Mouse (Mus musculus) lung, embryonic 14.5 days (tissue): ENCODE data around the gene Nfx1. TPM values are rescaled to one million over a fixed set of nuclear protein-coding genes. Genes with fewer than 3 reads are reported as not detected.
A peak's percentile ranks its signal among the peaks of the same experiment; 100 is the strongest.

Experiments
- ATAC-seq: fragments of 200-750 bp; cut with Nextera tagmentation; 2 replicates; pipeline ENCODE4 v1.8.0; 2017; ENCODE audit warnings: mild to moderate bottlenecking, moderate TSS enrichment, moderate library complexity; ENCODE audit not compliant: insufficient read depth
- DNase-seq: peaks from one replicate; pipeline ENCODE4 v3.0.0-alpha.2; 2015
- H3K27ac ChIP-seq: fragments of 300-500 bp; sonication (generic); 2 replicates; pipeline ENCODE4 v1.5.1; 2014; ENCODE audit warnings: low read depth, mild to moderate bottlenecking, moderate library complexity
- H3K27me3 ChIP-seq: fragments of 300-500 bp; sonication (generic); 2 replicates; pipeline ENCODE4 v1.6.1; 2014; ENCODE audit warnings: low read length, control low read depth; ENCODE audit not compliant: insufficient read depth
- H3K36me3 ChIP-seq: fragments of 300-500 bp; sonication (generic); 2 replicates; pipeline ENCODE4 v1.6.1; 2014; ENCODE audit warnings: control low read depth; ENCODE audit not compliant: insufficient read depth
- H3K4me1 ChIP-seq: fragments of 300-500 bp; sonication (generic); 2 replicates; pipeline ENCODE4 v1.6.1; 2014; ENCODE audit warnings: antibody characterized with exemption, control low read depth; ENCODE audit not compliant: insufficient read depth
- H3K4me2 ChIP-seq: fragments of 300-500 bp; sonication (generic); 2 replicates; pipeline ENCODE4 v1.6.1; 2014; ENCODE audit warnings: mild to moderate bottlenecking
- H3K4me3 ChIP-seq: fragments of 300-500 bp; sonication (generic); 2 replicates; pipeline ENCODE4 v1.5.1; 2014; ENCODE audit warnings: low read depth, low read length
- H3K9ac ChIP-seq: fragments of 300-500 bp; sonication (generic); 2 replicates; pipeline ENCODE4 v1.6.1; 2014
- H3K9me3 ChIP-seq: fragments of 300-500 bp; sonication (generic); 2 replicates; pipeline ENCODE4 v1.6.1; 2016; ENCODE audit warnings: low read depth, low read length, control low read depth
- CTCF ChIP-seq: IDR thresholded peaks from 2 replicates; pipeline ENCODE4 v1.5.1; 2016; ENCODE audit warnings: antibody characterized with exemption, low read depth
- WGBS: fragments of 180-500 bp; shearing (Covaris S2); extraction: QIAGEN DNeasy Blood & Tissue Kit; methylation state at CpG from one replicate; pipeline ENCODE4 v1.1.7; 2014; 5-methylcytosine and 5-hydroxymethylcytosine counted together
- polyA plus RNA-seq: library from polyadenylated mRNA; unstranded; fragments of >200 nt; fragmentation: Nextera tagmentation; extraction: Ambion mirVana; gene quantifications from 2 replicates; pipeline ENCODE4 v1.2.1, GENCODE M21; 2014

The Nfx1 gene
- polyA plus RNA-seq, 1 experiment from 2014 or later, result 95.7 TPM

GRCm38 (mm10) chr4:40936175-40936839, 34.4 kb upstream of the Nfx1 start:
- Histone ChIP-seq H3K27ac (no peak overlapping the region), H3K27me3 (no peaks in the 10 kb centered on the region), H3K4me2 (no peak overlapping the region), H3K4me1 (no peaks in the 10 kb centered on the region), H3K4me3 (no peak overlapping the region), H3K9me3 (no peaks in the 10 kb centered on the region), H3K9ac (no peak overlapping the region), H3K36me3 (peaks cover 83% of the 10 kb centered on the region)
- TF ChIP-seq CTCF, result no peak
- WGBS, result 84% methylated on average over 9 of the region's 9 CpGs
- no peak for DNase-seq
- no peak for ATAC-seq

GRCm38 (mm10) chr4:40938793-40939192, 31.9 kb upstream of the Nfx1 start:
- Histone ChIP-seq H3K4me3 (no peak overlapping the region), H3K9ac (no peak overlapping the region), H3K9me3 (no peaks in the 10 kb centered on the region), H3K4me2 (no peak overlapping the region), H3K36me3 (peaks cover 85% of the 10 kb centered on the region), H3K27ac (no peak overlapping the region), H3K4me1 (no peaks in the 10 kb centered on the region), H3K27me3 (no peaks in the 10 kb centered on the region)
- ATAC-seq, result no peak
- TF ChIP-seq CTCF, result no peak
- no peak for DNase-seq
- 89% methylated on average over 5 of the region's 5 CpGs for WGBS

- DNase-seq (no peak), ATAC-seq (no peak)
- Histone ChIP-seq H3K4me2 (no peak overlapping the region), H3K36me3 (peaks cover 68% of the 10 kb centered on the region), H3K27ac (no peak overlapping the region), H3K27me3 (no peaks in the 10 kb centered on the region), H3K9ac (no peak overlapping the region), H3K4me3 (no peak overlapping the region), H3K4me1 (0 out of 2 replicates have a peak, but pooled peaks cover 3% of the 10 kb centered on the region), H3K9me3 (no peaks in the 10 kb centered on the region)
- TF ChIP-seq CTCF, result no peak
- 96% methylated on average over 5 of the region's 5 CpGs for WGBS
These were observed 27.1 kb upstream of the Nfx1 start for GRCm38 (mm10) chr4:40943651-40944050.

- Histone ChIP-seq H3K36me3 (peaks cover 54% of the 10 kb centered on the region), H3K4me2 (peak overlapping the region; percentile 84), H3K27me3 (no peaks in the 10 kb centered on the region), H3K9me3 (no peaks in the 10 kb centered on the region), H3K9ac (peak overlapping the region; percentile 88), H3K4me1 (0 out of 2 replicates have a peak, but pooled peaks cover 3% of the 10 kb centered on the region), H3K27ac (no peak overlapping the region), H3K4me3 (peak overlapping the region; percentile 89)
- 74% methylated on average over 7 of the region's 7 CpGs for WGBS
- ATAC-seq (no peak), DNase-seq (no peak)
- TF ChIP-seq CTCF, result no peak
These were observed 24.1 kb upstream of the Nfx1 start for GRCm38 (mm10) chr4:40946516-40947121.

- ATAC-seq (peak; percentile 22), DNase-seq (no peak)
- under 1% methylated on average over 40 of the region's 40 CpGs for WGBS
- TF ChIP-seq CTCF, result 0 out of 2 replicates have a peak, but pooled peaks have one; percentile 15
- Histone ChIP-seq H3K9me3 (no peaks in the 10 kb centered on the region), H3K4me3 (peak overlapping the region; percentile 89), H3K36me3 (peaks cover 52% of the 10 kb centered on the region), H3K4me2 (peak overlapping the region; percentile 84), H3K4me1 (0 out of 2 replicates have a peak, but pooled peaks cover 3% of the 10 kb centered on the region), H3K27me3 (no peaks in the 10 kb centered on the region), H3K27ac (peak overlapping the region; percentile 92), H3K9ac (peak overlapping the region; percentile 88)
These were observed 23.0 kb upstream of the Nfx1 start for GRCm38 (mm10) chr4:40947565-40948159.

- ATAC-seq (peak; percentile 96), DNase-seq (peak; percentile 99)
- Histone ChIP-seq H3K9me3 (no peaks in the 10 kb centered on the region), H3K9ac (peak within 1 kb of the TSS; percentile 88), H3K27ac (peak within 1 kb of the TSS; percentile 92), H3K4me1 (0 out of 2 replicates have a peak, but pooled peaks cover 3% of the 10 kb centered on the region), H3K36me3 (peaks cover 53% of the 10 kb centered on the region), H3K4me2 (peak within 1 kb of the TSS; percentile 84), H3K4me3 (peak within 1 kb of the TSS; percentile 89), H3K27me3 (no peaks in the 10 kb centered on the region)
- peak; percentile 38 for TF ChIP-seq CTCF
- WGBS, result under 1% methylated on average over 50 of the region's 50 CpGs
These were observed 22.5 kb upstream of the Nfx1 start, which contains the start of the genes Bag1 and Chmp5 for GRCm38 (mm10) chr4:40948160-40948708. Gene Bag1 (minus strand): TSS chr4:40948294. Gene Chmp5 (plus strand): TSS chr4:40948407.

- Histone ChIP-seq H3K27me3 (no peaks in the 10 kb centered on the region), H3K4me3 (no peak overlapping the region), H3K9ac (no peak overlapping the region), H3K9me3 (no peaks in the 10 kb centered on the region), H3K4me2 (no peak overlapping the region), H3K4me1 (no peaks in the 10 kb centered on the region), H3K36me3 (peaks cover 73% of the 10 kb centered on the region), H3K27ac (no peak overlapping the region)
- no peak for ATAC-seq
- 90% methylated on average over 1 of the region's 1 CpGs for WGBS
- peak; percentile 21 for DNase-seq
- peak; percentile 24; the same call in 1 of the 2 replicates for TF ChIP-seq CTCF
These were observed 17.2 kb upstream of the Nfx1 start for GRCm38 (mm10) chr4:40953521-40953920.
